Mouse (Mus musculus): Measurements from ENCODE around the gene Iqch.

Iqch gene

GRCm38 (mm10) chr9:63373315-63373714 is 229.0 kb downstream of the Iqch start:
- no peak for DNase-seq (ENCODE audit: low read depth)

GRCm38 (mm10) chr9:63372541-63372940 is 229.8 kb downstream of the Iqch start:
- DNase-seq (ENCODE audit: low read depth) = no peak

Data from 416B (cell line).